Mouse (Mus musculus): ENCODE results near the gene Tecpr2. TPM values are rescaled to one million over a fixed set of nuclear protein-coding genes. Genes with fewer than 3 reads are reported as not detected.

Gene Tecpr2
- total and polyA plus RNA-seq, 3 experiments: 5.8 to 5.9 TPM; not detected in 1

DNA sequence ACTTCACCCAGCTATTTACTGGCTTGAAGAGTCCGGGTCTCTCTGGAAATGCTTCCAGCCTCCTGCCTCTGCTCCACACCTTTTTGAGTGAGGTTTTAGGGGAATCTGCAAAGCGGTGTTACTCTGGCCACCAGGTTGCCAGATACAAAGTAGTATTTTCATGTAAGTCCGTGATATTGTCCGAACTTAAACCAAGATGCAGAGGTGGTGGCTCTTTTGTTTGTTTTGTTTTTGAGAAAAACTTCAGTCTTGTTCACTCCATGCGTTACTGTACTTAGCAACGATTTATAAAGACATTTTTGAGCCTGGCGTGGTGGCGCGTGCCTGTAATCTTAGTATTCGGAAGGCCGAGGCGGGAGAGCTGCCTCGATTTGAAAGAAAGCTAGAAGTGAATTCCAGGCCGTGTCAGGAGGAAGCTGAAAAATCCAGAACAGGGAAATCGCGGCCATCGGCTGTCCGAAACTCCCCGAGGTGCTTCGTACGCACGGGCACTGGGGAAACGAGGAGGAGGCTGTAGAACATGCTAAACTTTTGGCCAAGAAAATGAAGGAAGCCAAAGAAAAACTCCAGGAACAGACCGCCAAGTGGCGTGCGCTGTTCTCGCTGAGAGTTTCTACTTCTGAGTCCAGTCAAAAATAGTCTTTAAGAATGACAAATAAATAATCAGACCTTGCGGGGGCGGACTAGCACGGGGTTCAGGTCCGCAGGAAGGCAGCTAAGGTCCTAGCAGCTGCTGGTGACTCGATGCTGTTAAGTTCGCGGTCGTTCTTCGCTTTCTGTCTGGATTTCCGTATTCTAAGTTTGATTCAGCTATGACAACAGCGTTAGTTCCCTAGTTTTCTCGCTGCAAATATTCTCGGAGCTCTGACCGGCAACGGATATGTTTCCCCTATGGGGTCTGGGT is 44.6 kb upstream of the Tecpr2 start:
- no peak for DNase-seq (ENCODE audit: low read depth, low spot score)
- Histone ChIP-seq H3K27ac (ENCODE audit: control insufficient read depth, low read depth, low read length) (peak overlapping the region; percentile 83), H3K4me1 (ENCODE audit: control insufficient read depth in 1 of 2, insufficient read depth in 2 of 2, low read length in 2 of 2) (peaks cover 0 to 12% of the 10 kb centered on the region in 2 experiments; a peak in 3 of 4 replicates), H3K36me3 (ENCODE audit: control insufficient read depth in 1 of 2, insufficient read depth in 2 of 2, low read length in 2 of 2) (peaks cover 0 to 6% of the 10 kb centered on the region in 2 experiments; a peak in 1 of 4 replicates), H3K9me3 (replicated peaks; ENCODE audit: insufficient read depth, low read length) (no peaks in the 10 kb centered on the region), H3K79me2 (ENCODE audit: control insufficient read depth, insufficient read depth, low read length, poor library complexity) (no peaks in the 10 kb centered on the region; the same call in 1 of the 2 replicates), H3K4me3 (ENCODE audit: control insufficient read depth in 1 of 2, insufficient read depth in 1 of 2, low read depth in 2 of 2, low read length in 2 of 2) (peak overlapping the region; percentile 47 to 85), H3K9ac (ENCODE audit: control insufficient read depth, low read depth, low read length, poor library complexity, severe bottlenecking) (peak overlapping the region; percentile 65), H3K27me3 (ENCODE audit: control insufficient read depth in 1 of 2, insufficient read depth in 2 of 2, low read length in 2 of 2) (no peaks in the 10 kb centered on the region)
- TF ChIP-seq SMC3 (IDR thresholded peaks at IDR 0.05; ENCODE audit: low read depth, low read length) (peak; percentile 30; the same call in 1 of the 2 replicates), RAD21 (IDR thresholded peaks at IDR 0.05; ENCODE audit: low read depth, low read length) (peak; percentile 7), SIN3A (IDR thresholded peaks at IDR 0.05; ENCODE audit: low read length) (peak; percentile 87), POLR2AphosphoS5 (IDR thresholded peaks at IDR 0.05; ENCODE audit: borderline replicate concordance, low read depth, low read length) (no peak), HCFC1 (IDR thresholded peaks at IDR 0.05; ENCODE audit: low read depth, low read length) (peak; percentile 65; the same call in 1 of the 2 replicates), CHD2 (IDR thresholded peaks at IDR 0.05; ENCODE audit: low read length) (no peak), NELFE (IDR thresholded peaks at IDR 0.05; ENCODE audit: low read depth, low read length) (0 out of 2 replicates have a peak, but pooled peaks have one; percentile 40), CTCF (IDR thresholded peaks at IDR 0.05 in 2 of 3, conservative IDR thresholded peaks at IDR 0.05 in 1 of 3; ENCODE audit: control insufficient read depth in 1 of 3, insufficient read depth in 1 of 3, low read depth in 2 of 3, low read length in 3 of 3, poor library complexity in 1 of 3, severe bottlenecking in 1 of 3) (peak in 1 of 3 experiments; percentile 18; a peak in 1 of 6 replicates), CHD1 (IDR thresholded peaks at IDR 0.05; ENCODE audit: low read depth, low read length) (peak; percentile 63; the same call in 1 of the 2 replicates), TBP (IDR thresholded peaks at IDR 0.05; ENCODE audit: low read depth, low read length) (no peak), MXI1 (IDR thresholded peaks at IDR 0.05; ENCODE audit: low read depth, low read length) (peak; percentile 80), MAX (IDR thresholded peaks at IDR 0.05; ENCODE audit: low read length) (peak; percentile 62; the same call in 1 of the 2 replicates), UBTF (IDR thresholded peaks at IDR 0.05; ENCODE audit: borderline replicate concordance, insufficient read depth, low read depth, low read length) (peak; percentile 77; the same call in 1 of the 2 replicates)

- Histone ChIP-seq H3K9me3 (replicated peaks; ENCODE audit: insufficient read depth, low read length) (no peaks in the 10 kb centered on the region), H3K36me3 (ENCODE audit: control insufficient read depth in 1 of 2, insufficient read depth in 2 of 2, low read length in 2 of 2) (peaks cover 0 to 6% of the 10 kb centered on the region in 2 experiments; a peak in 1 of 4 replicates), H3K4me3 (ENCODE audit: control insufficient read depth in 1 of 2, insufficient read depth in 1 of 2, low read depth in 2 of 2, low read length in 2 of 2) (peak overlapping the region; percentile 47 to 85), H3K27me3 (ENCODE audit: control insufficient read depth in 1 of 2, insufficient read depth in 2 of 2, low read length in 2 of 2) (no peaks in the 10 kb centered on the region), H3K4me1 (ENCODE audit: control insufficient read depth in 1 of 2, insufficient read depth in 2 of 2, low read length in 2 of 2) (peaks cover 0 to 12% of the 10 kb centered on the region in 2 experiments; a peak in 3 of 4 replicates), H3K9ac (ENCODE audit: control insufficient read depth, low read depth, low read length, poor library complexity, severe bottlenecking) (peak overlapping the region; percentile 65), H3K27ac (ENCODE audit: control insufficient read depth, low read depth, low read length) (peak overlapping the region; percentile 83), H3K79me2 (ENCODE audit: control insufficient read depth, insufficient read depth, low read length, poor library complexity) (peaks cover 2% of the 10 kb centered on the region; the same call in 1 of the 2 replicates)
- no peak for TF ChIP-seq ZNF384 (IDR thresholded peaks at IDR 0.05; ENCODE audit: low read depth, low read length)
- TF ChIP-seq MAFK (IDR thresholded peaks at IDR 0.05; ENCODE audit: borderline replicate concordance, low read depth, low read length): peak; percentile 98
- peak; percentile 76 for TF ChIP-seq ELF1 (IDR thresholded peaks at IDR 0.05; ENCODE audit: low read depth, low read length)
- no peak for TF ChIP-seq TAL1 (IDR thresholded peaks at IDR 0.05; ENCODE audit: low read length)
- 0 out of 2 replicates have a peak, but pooled peaks have one; percentile 18 for TF ChIP-seq UBTF (IDR thresholded peaks at IDR 0.05; ENCODE audit: borderline replicate concordance, insufficient read depth, low read depth, low read length)
- TF ChIP-seq SIN3A (IDR thresholded peaks at IDR 0.05; ENCODE audit: low read length): peak; percentile 36; the same call in 1 of the 2 replicates
- TF ChIP-seq NRF1 (IDR thresholded peaks at IDR 0.05; ENCODE audit: insufficient read depth, low read depth, low read length, poor library complexity, severe bottlenecking): 0 out of 2 replicates have a peak, but pooled peaks have one; percentile 3
- no peak for TF ChIP-seq USF2 (IDR thresholded peaks at IDR 0.05; ENCODE audit: borderline replicate concordance in 1 of 2, insufficient read depth in 1 of 2, low read depth in 1 of 2, low read length in 2 of 2)
- TF ChIP-seq JUND (IDR thresholded peaks at IDR 0.05; ENCODE audit: low read depth, low read length): no peak
- TF ChIP-seq TBP (IDR thresholded peaks at IDR 0.05; ENCODE audit: low read depth, low read length): peak; percentile 100
- 0 out of 2 replicates have a peak, but pooled peaks have one; percentile 16 for TF ChIP-seq GATA1 (IDR thresholded peaks at IDR 0.05; ENCODE audit: low read depth, low read length)
- no peak for TF ChIP-seq ZKSCAN1 (IDR thresholded peaks at IDR 0.05; ENCODE audit: low read depth, low read length)
- peak; percentile 98 for DNase-seq (ENCODE audit: low read depth, low spot score)
Observed at GRCm38 (mm10) chr12:110845131-110845880, 43.8 kb upstream of the Tecpr2 start.

Data from MEL (cell line).